Mouse (Mus musculus) neural tube, embryonic 14.5 days (tissue): ENCODE measurements around the gene Zcchc4. TPM values are rescaled to one million over a fixed set of nuclear protein-coding genes. Genes with fewer than 3 reads are reported as not detected.
A peak's percentile ranks its signal among the peaks of the same experiment; 100 is the strongest.

Source experiments
- ATAC-seq: fragments of 200-750 bp; cut with Nextera tagmentation; 2 replicates; pipeline ENCODE4 v1.8.0; 2017; ENCODE audit warnings: low read depth, mild to moderate bottlenecking, moderate TSS enrichment, moderate library complexity
- H3K27ac ChIP-seq: fragments of 300-500 bp; sonication (generic); 2 replicates; pipeline ENCODE4 v1.5.1; 2014; ENCODE audit warnings: low read depth, mild to moderate bottlenecking, control low read depth, low read length, moderate library complexity, mixed read lengths
- H3K27me3 ChIP-seq: fragments of 300-500 bp; sonication (generic); 2 replicates; pipeline ENCODE4 v1.6.1; 2014; ENCODE audit warnings: low read length; ENCODE audit not compliant: control insufficient read depth, insufficient read depth
- H3K36me3 ChIP-seq: fragments of 300-500 bp; sonication (generic); 2 replicates; pipeline ENCODE4 v1.6.1; 2014; ENCODE audit warnings: low read length, mixed read lengths; ENCODE audit not compliant: control insufficient read depth, insufficient read depth
- H3K4me1 ChIP-seq: fragments of 300-500 bp; sonication (generic); 2 replicates; pipeline ENCODE4 v1.6.1; 2014; ENCODE audit warnings: low read length; ENCODE audit not compliant: control insufficient read depth, insufficient read depth
- H3K4me2 ChIP-seq: fragments of 300-500 bp; sonication (generic); 2 replicates; pipeline ENCODE4 v1.6.1; 2014; ENCODE audit warnings: mild to moderate bottlenecking, low read depth, low read length, control low read depth
- H3K4me3 ChIP-seq: fragments of 300-500 bp; sonication (generic); 2 replicates; pipeline ENCODE4 v1.5.1; 2014; ENCODE audit warnings: low read depth, low read length, control low read depth, mixed read lengths
- H3K9ac ChIP-seq: fragments of 300-500 bp; sonication (generic); replicated peaks from 2 replicates; pipeline ENCODE4 v1.6.1; 2014; ENCODE audit warnings: low read depth, mild to moderate bottlenecking, control low read depth, low read length, mixed read lengths
- H3K9me3 ChIP-seq: fragments of 300-500 bp; sonication (generic); 2 replicates; pipeline ENCODE4 v1.6.1; 2016; ENCODE audit warnings: low read length; ENCODE audit not compliant: control insufficient read depth
- WGBS: fragments of 180-500 bp; shearing (Covaris S2); extraction: QIAGEN DNeasy Blood & Tissue Kit; methylation state at CpG from one replicate; pipeline ENCODE4 v1.1.7; 2014; 5-methylcytosine and 5-hydroxymethylcytosine counted together
- polyA plus RNA-seq: library from polyadenylated mRNA; unstranded; fragments of >200 nt; fragmentation: Nextera tagmentation; extraction: Ambion mirVana; gene quantifications from 2 replicates; pipeline ENCODE4 v1.2.1, GENCODE M21; 2014

The Zcchc4 gene
- polyA plus RNA-seq, 1 experiment from 2014 or later, result 11.7 TPM

- H3K27ac ChIP-seq, result no peak overlapping the region
- H3K4me3 ChIP-seq, result no peak overlapping the region
- no peaks in the 10 kb centered on the region for H3K36me3 ChIP-seq
- 92% methylated on average over 14 of the region's 14 CpGs for WGBS
- no peaks in the 10 kb centered on the region for H3K9me3 ChIP-seq
- no peak overlapping the region for H3K4me2 ChIP-seq
- H3K9ac ChIP-seq, result no peak overlapping the region
- no peaks in the 10 kb centered on the region for H3K4me1 ChIP-seq
- no peaks in the 10 kb centered on the region for H3K27me3 ChIP-seq
- no peak for ATAC-seq
These were observed 35.8 kb downstream of the Zcchc4 start for GRCm38 (mm10) chr5:52811056-52811455.

- no peak overlapping the region for H3K27ac ChIP-seq
- H3K27me3 ChIP-seq, result no peaks in the 10 kb centered on the region
- 76% methylated on average over 10 of the region's 10 CpGs for WGBS
- H3K4me1 ChIP-seq, result no peaks in the 10 kb centered on the region
- H3K4me2 ChIP-seq, result no peak overlapping the region
- no peak overlapping the region for H3K4me3 ChIP-seq
- H3K9me3 ChIP-seq, result no peaks in the 10 kb centered on the region
- H3K36me3 ChIP-seq, result no peaks in the 10 kb centered on the region
- H3K9ac ChIP-seq, result no peak overlapping the region
- no peak for ATAC-seq
These were observed 37.2 kb downstream of the Zcchc4 start for GRCm38 (mm10) chr5:52812456-52812855.

- Histone ChIP-seq H3K9me3 (no peaks in the 10 kb centered on the region), H3K4me3 (no peak overlapping the region), H3K36me3 (no peaks in the 10 kb centered on the region), H3K4me2 (no peak overlapping the region), H3K9ac (no peak overlapping the region), H3K27me3 (no peaks in the 10 kb centered on the region), H3K27ac (no peak overlapping the region), H3K4me1 (no peaks in the 10 kb centered on the region)
- 91% methylated on average over 7 of the region's 7 CpGs for WGBS
- ATAC-seq, result no peak
These were observed 38.1 kb downstream of the Zcchc4 start for GRCm38 (mm10) chr5:52813312-52813711.

GRCm38 (mm10) chr5:52818676-52819075 is 43.5 kb downstream of the Zcchc4 start:
- H3K27me3 ChIP-seq, result no peaks in the 10 kb centered on the region
- no peak overlapping the region for H3K9ac ChIP-seq
- H3K4me3 ChIP-seq, result no peak overlapping the region
- H3K4me2 ChIP-seq, result no peak overlapping the region
- no peaks in the 10 kb centered on the region for H3K9me3 ChIP-seq
- no peak for ATAC-seq
- no peaks in the 10 kb centered on the region for H3K4me1 ChIP-seq
- H3K36me3 ChIP-seq, result 0 out of 2 replicates have a peak, but pooled peaks cover 6% of the 10 kb centered on the region
- 93% methylated on average over 7 of the region's 7 CpGs for WGBS
- H3K27ac ChIP-seq, result no peak overlapping the region

- Histone ChIP-seq H3K9ac (no peak overlapping the region), H3K4me2 (no peak overlapping the region), H3K27me3 (no peaks in the 10 kb centered on the region), H3K9me3 (no peaks in the 10 kb centered on the region), H3K4me3 (no peak overlapping the region), H3K27ac (no peak overlapping the region), H3K4me1 (no peaks in the 10 kb centered on the region), H3K36me3 (0 out of 2 replicates have a peak, but pooled peaks cover 6% of the 10 kb centered on the region)
- ATAC-seq, result no peak
- 38% methylated on average over 3 of the region's 3 CpGs for WGBS
These were observed 46.5 kb downstream of the Zcchc4 start for GRCm38 (mm10) chr5:52821691-52822090.

- WGBS, result 94% methylated on average over 4 of the region's 4 CpGs
- Histone ChIP-seq H3K4me3 (no peak overlapping the region), H3K27me3 (no peaks in the 10 kb centered on the region), H3K36me3 (no peaks in the 10 kb centered on the region), H3K9me3 (no peaks in the 10 kb centered on the region), H3K9ac (no peak overlapping the region), H3K4me2 (no peak overlapping the region), H3K27ac (no peak overlapping the region), H3K4me1 (no peaks in the 10 kb centered on the region)
- ATAC-seq, result no peak
These were observed 52.7 kb downstream of the Zcchc4 start for GRCm38 (mm10) chr5:52827923-52828322.

GRCm38 (mm10) chr5:52833005-52833404 is 57.8 kb downstream of the Zcchc4 start:
- peaks cover 9% of the 10 kb centered on the region; the same call in 1 of the 2 replicates for H3K36me3 ChIP-seq
- H3K27ac ChIP-seq, result peak overlapping the region; percentile 62; the same call in 1 of the 2 replicates
- no peak for ATAC-seq
- H3K4me3 ChIP-seq, result no peak overlapping the region
- H3K4me2 ChIP-seq, result peak overlapping the region; percentile 56; the same call in 1 of the 2 replicates
- H3K9ac ChIP-seq, result peak overlapping the region; percentile 74; the same call in 1 of the 2 replicates
- no peaks in the 10 kb centered on the region for H3K9me3 ChIP-seq
- H3K4me1 ChIP-seq, result peaks cover 13% of the 10 kb centered on the region
- no peaks in the 10 kb centered on the region for H3K27me3 ChIP-seq

- WGBS, result under 1% methylated on average over 49 of the region's 50 CpGs
These were observed 58.6 kb downstream of the Zcchc4 start, which contains the start of gene Anapc4 for GRCm38 (mm10) chr5:52833761-52834274. TSS of gene Anapc4 (plus strand) at chr5:52834012.

GRCm38 (mm10) chr5:52834386-52834785 is 59.2 kb downstream of the Zcchc4 start:
- Histone ChIP-seq H3K4me2 (peak overlapping the region; percentile 56), H3K4me1 (peaks cover 13% of the 10 kb centered on the region), H3K27ac (peak overlapping the region; percentile 81), H3K36me3 (peaks cover 14% of the 10 kb centered on the region), H3K9me3 (no peaks in the 10 kb centered on the region), H3K4me3 (peak overlapping the region; percentile 71), H3K27me3 (no peaks in the 10 kb centered on the region), H3K9ac (peak overlapping the region; percentile 74)
- 10% methylated on average over 8 of the region's 8 CpGs for WGBS
- ATAC-seq, result no peak; the same call in 1 of the 2 replicates

More at GRCm38 (mm10) chr5:52833761-52834274, 58.6 kb downstream of the Zcchc4 start, which contains the start of gene Anapc4:
- peak; percentile 99 for ATAC-seq
- Histone ChIP-seq H3K4me2 (peak within 1 kb of the TSS; percentile 56), H3K27me3 (no peaks in the 10 kb centered on the region), H3K4me1 (peaks cover 13% of the 10 kb centered on the region), H3K9me3 (no peaks in the 10 kb centered on the region), H3K9ac (peak within 1 kb of the TSS; percentile 74), H3K27ac (peak within 1 kb of the TSS; percentile 81), H3K4me3 (peak within 1 kb of the TSS; percentile 71), H3K36me3 (peaks cover 11% of the 10 kb centered on the region; the same call in 1 of the 2 replicates)
